10 mouse cellular contexts compared by ENCODE assay signal in genomic region chr5:135962125-135962491, GRCm38 (mm10). TPM values are rescaled to one million over a fixed set of nuclear protein-coding genes. Genes with fewer than 3 reads are reported as not detected.
DNase-seq lines count a peak whose midpoint lies in the region; ATAC-seq and TF ChIP-seq lines count a peak whose summit lies in the region.
"Had no signal": no experiment of that assay in that cellular context is flagged by ENCODE, and none has a peak within 500 bp of the region (broad histone marks: within the 10 kb centered on the region; RNA-seq: fewer than 3 reads in every experiment).

No protein-coding gene starts in this region.

- peak overlapping the region; percentile 37 to 60 for H3K4me3 ChIP-seq in heart, embryonic 14.5 days (ENCODE audit: control insufficient read depth in 1 of 2, insufficient read depth in 1 of 2, low read depth in 1 of 2, low read length in 2 of 2)
- peak overlapping the region; percentile 54 to 65 for H3K4me3 ChIP-seq in ES-E14 (ENCODE audit: insufficient read depth in 1 of 2, low read depth in 1 of 2, low read length in 2 of 2, poor library complexity in 1 of 2, severe bottlenecking in 1 of 2)
- peak overlapping the region; percentile 65 for H3K4me3 ChIP-seq in hindbrain, embryonic 10.5 days
- peak overlapping the region; percentile 79 for H3K4me3 ChIP-seq in midbrain, embryonic 10.5 days

- H3K9ac ChIP-seq in heart, embryonic 14.5 days (ENCODE audit: low read length), result peak overlapping the region; percentile 59
- H3K9ac ChIP-seq in ES-E14 (ENCODE audit: insufficient read depth, low read depth, low read length, poor library complexity, severe bottlenecking), result peak overlapping the region; percentile 75

- H3K9me3 ChIP-seq in heart, embryonic 14.5 days (ENCODE audit: control insufficient read depth, low read length), result no peaks in the 10 kb centered on the region
- H3K9me3 ChIP-seq in ES-E14 (ENCODE audit: control insufficient read depth, insufficient read depth, low read depth, low read length), result no peaks in the 10 kb centered on the region
- no peaks in the 10 kb centered on the region for H3K9me3 ChIP-seq in hindbrain, embryonic 10.5 days
- H3K9me3 ChIP-seq in midbrain, embryonic 10.5 days (replicated peaks), result no peaks in the 10 kb centered on the region

- H3K27ac ChIP-seq in heart, embryonic 14.5 days (replicated peaks in 1 of 2; ENCODE audit: control insufficient read depth in 1 of 2, insufficient read depth in 1 of 2, low read depth in 2 of 2, low read length in 2 of 2), result peak overlapping the region; percentile 81 to 92
- H3K27ac ChIP-seq in ES-E14 (ENCODE audit: insufficient read depth, low read depth, low read length, poor library complexity, severe bottlenecking), result peak overlapping the region; percentile 96
- peak overlapping the region; percentile 97 for H3K27ac ChIP-seq in hindbrain, embryonic 10.5 days
- H3K27ac ChIP-seq in midbrain, embryonic 10.5 days (replicated peaks), result peak overlapping the region; percentile 95

- DNase-seq in heart, postnatal 25 days (ENCODE audit: low spot score), result no peak
- no peak for DNase-seq in ES-E14 (ENCODE audit: low read depth, low spot score)
- no peak for DNase-seq in hindbrain, embryonic 10.5 days (ENCODE audit: low spot score)
- DNase-seq in midbrain, embryonic 10.5 days (ENCODE audit: low spot score), result no peak
- DNase-seq in adrenal gland, postnatal 4 days (ENCODE audit: low spot score in 2 of 2), result no peak
- no peak for DNase-seq in spleen, postnatal 36 days (ENCODE audit: low spot score in 2 of 2)
- no peak for DNase-seq in spleen, postnatal 14 days (ENCODE audit: low spot score in 2 of 2)

- intact Hi-C loops in heart, postnatal 25 days (cut with DNase I), result no loop called here

- no peak; the same call in 1 of the 2 replicates for ATAC-seq in heart, embryonic 14.5 days (ENCODE audit: insufficient number of reproducible peaks, insufficient read depth, low FRiP score, low read depth)

- H3K36me3 ChIP-seq in heart, embryonic 14.5 days (ENCODE audit: control insufficient read depth, insufficient read depth, low read length), result no peaks in the 10 kb centered on the region
- H3K36me3 ChIP-seq in ES-E14 (ENCODE audit: control insufficient read depth, insufficient read depth, low read length, poor library complexity, severe bottlenecking), result no peaks in the 10 kb centered on the region
- H3K36me3 ChIP-seq in hindbrain, embryonic 10.5 days, result no peaks in the 10 kb centered on the region
- no peaks in the 10 kb centered on the region for H3K36me3 ChIP-seq in midbrain, embryonic 10.5 days

- H3K27me3 ChIP-seq in heart, embryonic 14.5 days (ENCODE audit: control insufficient read depth, insufficient read depth, low read length), result peaks cover 3% of the 10 kb centered on the region; the same call in 1 of the 2 replicates
- H3K27me3 ChIP-seq in hindbrain, embryonic 10.5 days (ENCODE audit: insufficient read depth, poor library complexity, severe bottlenecking), result peaks cover 20% of the 10 kb centered on the region
- H3K27me3 ChIP-seq in midbrain, embryonic 10.5 days (ENCODE audit: low read depth, poor library complexity, severe bottlenecking), result peaks cover 22% of the 10 kb centered on the region

- H3K4me2 ChIP-seq in heart, embryonic 14.5 days (ENCODE audit: low read length), result peak overlapping the region; percentile 96

- H3K4me1 ChIP-seq in heart, embryonic 14.5 days (ENCODE audit: control insufficient read depth in 2 of 2, insufficient read depth in 2 of 2, low read length in 2 of 2), result peaks cover 13 to 22% of the 10 kb centered on the region in 2 experiments
- peaks cover 3 to 26% of the 10 kb centered on the region in 2 experiments; a peak in 3 of 4 replicates for H3K4me1 ChIP-seq in ES-E14 (ENCODE audit: control insufficient read depth in 2 of 2, insufficient read depth in 2 of 2, low read length in 2 of 2, poor library complexity in 1 of 2)
- H3K4me1 ChIP-seq in hindbrain, embryonic 10.5 days (replicated peaks), result peaks cover 46% of the 10 kb centered on the region
- peaks cover 35% of the 10 kb centered on the region for H3K4me1 ChIP-seq in midbrain, embryonic 10.5 days

- 1% methylated on average over 11 of the region's 11 CpGs for WGBS in heart, embryonic 14.5 days
- WGBS in hindbrain, embryonic 10.5 days, result 2% methylated on average over 11 of the region's 11 CpGs
- whole genome bisulfite sequencing in midbrain, embryonic 10.5 days, result 3% methylated on average over 11 of the region's 11 CpGs

- in situ Hi-C loops in ES-E14 (cut with MboI; ENCODE audit: low sequenced_read_pairs in 2 of 2, unreplicated experiment in 2 of 2), result no loop called here

TF ChIP-seq in ES-E14, 5 proteins besides CTCF, POLR2A, EP300 and RAD21:
- TF ChIP-seq CHD2 (IDR thresholded peaks at IDR 0.05; ENCODE audit: low read depth, low read length), result no peak
- no peak for TF ChIP-seq ZC3H11A (IDR thresholded peaks at IDR 0.05; ENCODE audit: borderline replicate concordance, low read depth, low read length)
- no peak for TF ChIP-seq ZNF384 (IDR thresholded peaks at IDR 0.05; ENCODE audit: low read depth, low read length)
- TF ChIP-seq MAFK (IDR thresholded peaks at IDR 0.05; ENCODE audit: insufficient read depth, low read depth, low read length), result no peak
- no peak for TF ChIP-seq HCFC1 (IDR thresholded peaks at IDR 0.05; ENCODE audit: borderline replicate concordance, insufficient read depth, low read length)

RNA-seq across cellular contexts. Expression of gene Ssc4d, which starts 12.2 kb away (rescaled TPM):
- 0.39 and 0.68 TPM in 2 replicates for polyA plus RNA-seq in heart, embryonic 14.5 days (2014; fragmentation: Nextera tagmentation; extraction: Ambion mirVana)
- total RNA-seq in heart, postnatal 25 days (2021), result under 1 TPM; 0.28 to 0.68 TPM
- total RNA-seq in ES-E14 (2012; rRNA removed), result 10.9 and 11.0 TPM in 2 replicates
- polyA plus RNA-seq in hindbrain, embryonic 10.5 days (2016; fragmentation: Nextera tagmentation; extraction: Ambion mirVana), result 1.3 and 1.6 TPM in 2 replicates
- 1.7 TPM in 2 replicates for polyA plus RNA-seq in midbrain, embryonic 10.5 days (2016; fragmentation: Nextera tagmentation; extraction: Ambion mirVana)
- 1 to 10 TPM; 6.7 to 8.1 TPM for total RNA-seq in adrenal gland, postnatal 4 days (2021)

RNA-seq across cellular contexts. Expression of gene Zp3, which starts 17.8 kb away (rescaled TPM):
- polyA plus RNA-seq in heart, embryonic 14.5 days (2014; fragmentation: Nextera tagmentation; extraction: Ambion mirVana), result not detected in 2 replicates
- not detected for total RNA-seq in heart, postnatal 25 days (2021)
- 12.7 and 16.1 TPM in 2 replicates for total RNA-seq in ES-E14 (2012; rRNA removed)
- not detected in 2 replicates for polyA plus RNA-seq in hindbrain, embryonic 10.5 days (2016; fragmentation: Nextera tagmentation; extraction: Ambion mirVana)
- polyA plus RNA-seq in midbrain, embryonic 10.5 days (2016; fragmentation: Nextera tagmentation; extraction: Ambion mirVana), result 0.10 TPM in 1 of 2 replicates, not detected in the other
- total RNA-seq in adrenal gland, postnatal 4 days (2021), result under 1 TPM in 1 of 2 experiments, not detected in 1; 0.45 TPM
- total RNA-seq: common myeloid progenitor, adult 5-6 weeks; megakaryocyte-erythroid progenitor cell, adult 5-6 weeks had no signal

RNA-seq across cellular contexts. Expression of gene Ywhag, which starts 27.7 kb away (rescaled TPM):
- 72.5 and 84.8 TPM in 2 replicates for polyA plus RNA-seq in heart, embryonic 14.5 days (2014; fragmentation: Nextera tagmentation; extraction: Ambion mirVana)
- 100 to 1,000 TPM; 285 to 296 TPM for total RNA-seq in heart, postnatal 25 days (2021)
- total RNA-seq in ES-E14 (2012; rRNA removed), result 109 and 176 TPM in 2 replicates
- 274 and 348 TPM in 2 replicates for polyA plus RNA-seq in hindbrain, embryonic 10.5 days (2016; fragmentation: Nextera tagmentation; extraction: Ambion mirVana)
- 270 and 311 TPM in 2 replicates for polyA plus RNA-seq in midbrain, embryonic 10.5 days (2016; fragmentation: Nextera tagmentation; extraction: Ambion mirVana)
- 100 to 1,000 TPM; 285 to 303 TPM for total RNA-seq in adrenal gland, postnatal 4 days (2021)

RNA-seq across cellular contexts. Expression of gene Dtx2, which starts 32.5 kb away (rescaled TPM):
- polyA plus RNA-seq in heart, embryonic 14.5 days (2014; fragmentation: Nextera tagmentation; extraction: Ambion mirVana), result 16.8 and 17.4 TPM in 2 replicates
- total RNA-seq in heart, postnatal 25 days (2021), result 1 to 10 TPM; 7.9 to 8.4 TPM
- total RNA-seq in ES-E14 (2012; rRNA removed), result 26.7 and 28.3 TPM in 2 replicates
- polyA plus RNA-seq in hindbrain, embryonic 10.5 days (2016; fragmentation: Nextera tagmentation; extraction: Ambion mirVana), result 34.8 and 38.1 TPM in 2 replicates
- 36.3 and 39.6 TPM in 2 replicates for polyA plus RNA-seq in midbrain, embryonic 10.5 days (2016; fragmentation: Nextera tagmentation; extraction: Ambion mirVana)
- 10 to 100 TPM; 18.6 to 19.0 TPM for total RNA-seq in adrenal gland, postnatal 4 days (2021)
